Comparison of ENCODE assay signal across 8 mouse cellular contexts in genomic region chr12:111946716-111947115, GRCm38 (mm10). TPM values are rescaled to one million over a fixed set of nuclear protein-coding genes. Genes with fewer than 3 reads are reported as not detected.
DNase-seq lines count a peak whose midpoint lies in the region; ATAC-seq and TF ChIP-seq lines count a peak whose summit lies in the region.
"Had no signal": no experiment of that assay in that cellular context is flagged by ENCODE, and none has a peak within 500 bp of the region (broad histone marks: within the 10 kb centered on the region; RNA-seq: fewer than 3 reads in every experiment).

No protein-coding gene starts in this region.

- H3K36me3 ChIP-seq in kidney, embryonic 14.5 days (ENCODE audit: control insufficient read depth, insufficient read depth, low read length), result no peaks in the 10 kb centered on the region
- H3K36me3 ChIP-seq in lung, postnatal 0 days (ENCODE audit: insufficient read depth, low read length), result no peaks in the 10 kb centered on the region
- H3K36me3 ChIP-seq in stomach, embryonic 16.5 days (ENCODE audit: control insufficient read depth, insufficient read depth, low read length), result no peaks in the 10 kb centered on the region
- H3K36me3 ChIP-seq: hindbrain, embryonic 15.5 days had no signal

- H3K9me3 ChIP-seq in kidney, embryonic 14.5 days (ENCODE audit: control insufficient read depth, low read length), result no peaks in the 10 kb centered on the region
- no peaks in the 10 kb centered on the region for H3K9me3 ChIP-seq in lung, postnatal 0 days (ENCODE audit: low read length)
- no peaks in the 10 kb centered on the region for H3K9me3 ChIP-seq in stomach, embryonic 16.5 days (replicated peaks; ENCODE audit: control insufficient read depth, low read length)
- H3K9me3 ChIP-seq: hindbrain, embryonic 15.5 days had no signal

- H3K4me2 ChIP-seq in kidney, embryonic 14.5 days (replicated peaks; ENCODE audit: low read depth, low read length), result no peak overlapping the region
- H3K4me2 ChIP-seq in lung, postnatal 0 days (replicated peaks; ENCODE audit: low read depth, low read length), result no peak overlapping the region
- no peak overlapping the region for H3K4me2 ChIP-seq in stomach, embryonic 16.5 days (ENCODE audit: low read depth, low read length)
- H3K4me2 ChIP-seq: hindbrain, embryonic 15.5 days had no signal

- ATAC-seq in kidney, embryonic 14.5 days (ENCODE audit: low FRiP score, low TSS enrichment), result no peak
- peak; percentile 39 for ATAC-seq in lung, postnatal 0 days
- ATAC-seq in stomach, embryonic 16.5 days (ENCODE audit: insufficient read depth, low FRiP score), result peak; percentile 56; the same call in 1 of the 2 replicates

- peaks cover 25% of the 10 kb centered on the region for H3K4me1 ChIP-seq in kidney, embryonic 14.5 days (ENCODE audit: control insufficient read depth, insufficient read depth, low read length)
- H3K4me1 ChIP-seq in lung, postnatal 0 days (ENCODE audit: insufficient read depth, low read depth, low read length), result peaks cover 23% of the 10 kb centered on the region
- H3K4me1 ChIP-seq in stomach, embryonic 16.5 days (ENCODE audit: control insufficient read depth, insufficient read depth, low read length), result peaks cover 36% of the 10 kb centered on the region
- H3K4me1 ChIP-seq: hindbrain, embryonic 15.5 days had no signal

- H3K27me3 ChIP-seq in kidney, embryonic 14.5 days (ENCODE audit: control insufficient read depth, insufficient read depth, low read length), result no peaks in the 10 kb centered on the region
- H3K27me3 ChIP-seq in lung, postnatal 0 days (replicated peaks; ENCODE audit: insufficient read depth, low read length), result no peaks in the 10 kb centered on the region
- no peaks in the 10 kb centered on the region for H3K27me3 ChIP-seq in stomach, embryonic 16.5 days (ENCODE audit: control insufficient read depth, insufficient read depth, low read length)
- H3K27me3 ChIP-seq: hindbrain, embryonic 15.5 days had no signal

- H3K9ac ChIP-seq in kidney, embryonic 14.5 days (ENCODE audit: low read depth, low read length), result no peak overlapping the region
- H3K9ac ChIP-seq in lung, postnatal 0 days (replicated peaks; ENCODE audit: low read depth), result no peak overlapping the region
- no peak overlapping the region for H3K9ac ChIP-seq in stomach, embryonic 16.5 days (ENCODE audit: low read length)
- H3K9ac ChIP-seq: hindbrain, embryonic 15.5 days had no signal

- TF ChIP-seq CTCF in lung, postnatal 0 days (IDR thresholded peaks at IDR 0.05), result peak; percentile 89

- peak overlapping the region; percentile 57; the same call in 1 of the 2 replicates for H3K27ac ChIP-seq in kidney, embryonic 14.5 days (ENCODE audit: low read depth, low read length)
- peak overlapping the region; percentile 80 for H3K27ac ChIP-seq in lung, postnatal 0 days (ENCODE audit: low read length)
- H3K27ac ChIP-seq in stomach, embryonic 16.5 days (ENCODE audit: low read length), result peak overlapping the region; percentile 66
- H3K27ac ChIP-seq: hindbrain, embryonic 15.5 days had no signal

- H3K4me3 ChIP-seq in kidney, embryonic 14.5 days (ENCODE audit: low read length), result no peak overlapping the region
- H3K4me3 ChIP-seq in lung, postnatal 0 days (ENCODE audit: low read depth, low read length), result no peak overlapping the region
- H3K4me3 ChIP-seq in stomach, embryonic 16.5 days (replicated peaks; ENCODE audit: low read length), result no peak overlapping the region
- H3K4me3 ChIP-seq: hindbrain, embryonic 15.5 days had no signal

- peak; percentile 87 for DNase-seq in 3T3-L1 (ENCODE audit: low read depth, low spot score)
- peak; percentile 81 for DNase-seq in A20 (ENCODE audit: low read depth, low spot score)
- peak; percentile 34 for DNase-seq in c-Kit-positive CD71-positive TER-119-positive erythroid progenitor cells, embryonic 14.5 days (ENCODE audit: low spot score)
- DNase-seq in heart, adult 18-20 months, result peak; percentile 80 to 87
- peak; percentile 92 for DNase-seq in lung, postnatal 0 days (ENCODE audit: low spot score)

- WGBS in kidney, embryonic 14.5 days, result 41% methylated on average over 2 of the region's 2 CpGs
- 26% methylated on average over 2 of the region's 2 CpGs for WGBS in lung, postnatal 0 days
- 48% methylated on average over 2 of the region's 2 CpGs for whole genome bisulfite sequencing in stomach, embryonic 16.5 days

- no peak for TF ChIP-seq EP300 in lung, postnatal 0 days (IDR thresholded peaks at IDR 0.05)

RNA-seq across cellular contexts. Expression of gene Atp5mpl, which starts 20.1 kb away (rescaled TPM):
- 1,000 to 10,000 TPM; 1,322 to 1,486 TPM for total RNA-seq in heart, adult 18-20 months (2021)
- 689 and 1,049 TPM in 2 replicates for polyA plus RNA-seq in kidney, embryonic 14.5 days (2014; fragmentation: Nextera tagmentation; extraction: Ambion mirVana)
- 400 and 463 TPM in 2 replicates for polyA plus RNA-seq in lung, postnatal 0 days (2015; fragmentation: Nextera tagmentation; extraction: Ambion mirVana)
- polyA plus RNA-seq in stomach, embryonic 16.5 days (2015; fragmentation: Nextera tagmentation; extraction: Ambion mirVana), result 648 and 711 TPM in 2 replicates

RNA-seq across cellular contexts. Expression of gene Tdrd9, which starts 24.6 kb away (rescaled TPM):
- total RNA-seq in heart, adult 18-20 months (2021), result under 1 TPM; 0.22 to 0.54 TPM
- polyA plus RNA-seq in kidney, embryonic 14.5 days (2014; fragmentation: Nextera tagmentation; extraction: Ambion mirVana), result 0.44 and 0.65 TPM in 2 replicates
- polyA plus RNA-seq in lung, postnatal 0 days (2015; fragmentation: Nextera tagmentation; extraction: Ambion mirVana), result 0.02 and 0.05 TPM in 2 replicates
- polyA plus RNA-seq in stomach, embryonic 16.5 days (2015; fragmentation: Nextera tagmentation; extraction: Ambion mirVana), result 0.13 and 0.14 TPM in 2 replicates

RNA-seq across cellular contexts. Expression of gene Rd3l, which starts 34.4 kb away (rescaled TPM):
- under 1 TPM; 0.30 to 0.49 TPM for total RNA-seq in heart, adult 18-20 months (2021)
- not detected in 2 replicates for polyA plus RNA-seq in kidney, embryonic 14.5 days (2014; fragmentation: Nextera tagmentation; extraction: Ambion mirVana)
- not detected in 2 replicates for polyA plus RNA-seq in lung, postnatal 0 days (2015; fragmentation: Nextera tagmentation; extraction: Ambion mirVana)
- not detected in 2 replicates for polyA plus RNA-seq in stomach, embryonic 16.5 days (2015; fragmentation: Nextera tagmentation; extraction: Ambion mirVana)
- polyA plus RNA-seq: hindbrain, embryonic 15.5 days had no signal

RNA-seq across cellular contexts. Expression of gene Ppp1r13b, which starts 38.8 kb away (rescaled TPM):
- 10 to 100 TPM; 16.9 to 17.8 TPM for total RNA-seq in heart, adult 18-20 months (2021)
- polyA plus RNA-seq in kidney, embryonic 14.5 days (2014; fragmentation: Nextera tagmentation; extraction: Ambion mirVana), result 13.6 and 20.6 TPM in 2 replicates
- polyA plus RNA-seq in lung, postnatal 0 days (2015; fragmentation: Nextera tagmentation; extraction: Ambion mirVana), result 21.8 and 22.7 TPM in 2 replicates
- polyA plus RNA-seq in stomach, embryonic 16.5 days (2015; fragmentation: Nextera tagmentation; extraction: Ambion mirVana), result 8.3 and 10.6 TPM in 2 replicates

Comparison
In these comparisons a context has a peak if more than half of its experiments do, and no peak if none do; other contexts are left out.
1. DNase-seq: peak in every context shown above with its lines; median percentile 92 in lung, postnatal 0 days; 87 in 3T3-L1; 84 in heart, adult 18-20 months; 81 in A20; 34 in c-Kit-positive CD71-positive TER-119-positive erythroid progenitor cells, embryonic 14.5 days.